Mouse (Mus musculus) thymus, adult 2 months (tissue): Measurements from ENCODE around the gene Gm11099.

Experiments
- CTCF ChIP-seq: fragments of 200-500 bp; IDR thresholded peaks from 2 replicates; pipeline ENCODE4 v1.5.1; 2012; ENCODE audit warnings: mild to moderate bottlenecking, control low read depth, low read length, moderate library complexity, borderline replicate concordance; ENCODE audit not compliant: control insufficient read depth, poor library complexity, insufficient read depth; ENCODE audit errors: extremely low read depth
- POLR2A ChIP-seq: fragments of 200-500 bp; IDR thresholded peaks from 2 replicates; pipeline ENCODE4 v1.6.1; 2012; ENCODE audit warnings: mild to moderate bottlenecking, low read length, control low read depth, moderate library complexity; ENCODE audit not compliant: control insufficient read depth, poor library complexity, insufficient read depth; ENCODE audit errors: extremely low read depth

DNA sequence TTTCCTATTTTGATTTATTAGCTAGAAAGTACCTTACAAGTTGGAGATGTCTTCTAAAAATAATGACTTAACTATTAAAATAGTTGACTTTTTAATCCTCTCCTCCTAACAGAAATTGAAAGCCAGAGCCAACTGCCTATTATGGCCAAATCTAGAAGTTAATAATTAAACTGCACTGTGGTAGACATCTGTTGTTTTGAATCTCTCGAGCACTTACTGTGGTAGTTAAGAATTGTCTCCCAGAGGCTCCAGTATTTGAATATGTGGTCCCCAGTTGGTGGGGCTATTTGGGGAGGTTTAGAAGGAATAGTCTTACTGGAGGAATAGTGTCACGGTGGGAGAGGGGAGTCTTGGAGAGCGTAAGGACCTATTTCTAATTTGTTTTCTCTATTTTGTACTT, 18.2 kb upstream of the Gm11099 start:
- TF ChIP-seq CTCF (no peak), POLR2A (no peak)
